Mouse (Mus musculus) NIH3T3 (cell line): ENCODE measurements around the gene Tubd1.

ENCODE experiments used
- DNase-seq: peaks from one replicate; pipeline ENCODE4 v3.0.0-alpha.2; 2012; ENCODE audit warnings: low read depth

The Tubd1 gene

DNA sequence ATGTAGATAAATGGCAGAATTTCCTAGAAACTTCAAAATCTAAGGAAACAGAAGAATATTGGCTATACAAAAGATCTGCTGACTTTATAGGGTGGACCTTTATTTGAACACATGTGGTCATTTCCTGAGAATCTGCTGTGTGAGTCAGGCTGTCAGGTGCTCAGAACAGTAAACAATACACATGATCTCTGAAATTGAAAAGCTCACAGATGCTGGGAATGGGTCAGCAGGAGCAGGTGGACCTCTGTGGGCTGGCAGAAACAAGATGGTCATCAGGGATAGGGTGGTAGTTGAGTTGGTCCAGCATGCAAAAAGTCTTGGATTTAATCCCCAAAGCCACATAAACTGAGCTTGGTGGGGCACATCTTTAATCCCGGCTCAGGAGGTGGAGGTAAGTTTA is 53.8 kb downstream of the Tubd1 start:
- peak; percentile 42 for DNase-seq

DNA sequence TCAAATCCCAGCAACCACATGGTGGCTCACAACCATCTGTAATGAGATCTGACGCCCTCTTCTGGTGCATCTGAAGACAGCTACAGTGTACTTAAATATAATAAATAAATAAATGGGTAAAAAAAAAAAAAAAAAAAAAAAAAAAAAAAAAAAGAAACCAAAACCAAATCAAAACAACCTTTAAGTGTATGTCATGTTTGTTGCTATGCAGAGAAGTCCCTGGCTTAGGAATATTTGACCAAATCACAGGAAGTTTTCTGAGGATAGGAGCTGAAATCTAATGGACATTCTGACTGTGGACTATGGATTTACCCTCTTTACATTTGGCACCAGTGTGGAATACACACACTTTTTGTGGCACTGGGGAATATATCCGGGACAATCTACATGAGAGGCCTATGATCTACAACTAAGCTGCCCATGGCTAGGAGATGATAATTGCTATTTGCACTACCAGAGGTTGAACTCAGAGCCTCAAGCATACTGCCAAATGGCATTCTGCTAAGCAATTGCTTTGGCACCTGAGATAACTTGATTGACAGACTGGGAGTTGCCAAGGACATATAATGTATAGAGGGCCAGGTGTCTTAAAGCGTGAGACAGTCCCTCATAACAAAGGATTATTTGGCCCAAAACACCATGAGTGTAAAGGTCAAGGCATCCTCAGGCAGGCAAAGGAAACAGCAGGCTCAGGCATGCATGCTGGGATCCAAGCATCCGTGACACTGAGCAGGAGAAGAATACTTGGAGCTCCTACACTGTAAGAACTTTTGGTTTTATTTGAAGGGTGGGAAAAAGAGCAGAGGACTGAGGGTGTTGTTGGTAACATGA is 54.8 kb downstream of the Tubd1 start:
- no peak for DNase-seq

DNA sequence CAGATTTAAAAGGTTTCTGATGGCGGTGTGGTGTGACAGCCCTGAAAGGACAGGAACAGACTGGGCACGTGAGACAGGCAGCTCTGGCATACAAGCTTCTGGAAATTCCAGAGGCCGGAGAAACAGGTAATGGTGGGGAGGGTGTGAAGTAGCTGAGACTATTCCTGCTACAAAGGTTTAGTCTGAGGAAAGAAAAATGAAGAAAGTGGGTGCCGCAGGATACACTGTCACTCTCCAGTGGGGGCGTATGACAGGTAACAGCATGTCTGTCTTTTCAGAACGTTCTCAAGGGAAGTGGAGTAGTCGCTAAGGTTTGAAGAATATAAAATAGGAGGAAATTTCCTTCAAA is 55.4 kb downstream of the Tubd1 start:
- DNase-seq: no peak

DNA sequence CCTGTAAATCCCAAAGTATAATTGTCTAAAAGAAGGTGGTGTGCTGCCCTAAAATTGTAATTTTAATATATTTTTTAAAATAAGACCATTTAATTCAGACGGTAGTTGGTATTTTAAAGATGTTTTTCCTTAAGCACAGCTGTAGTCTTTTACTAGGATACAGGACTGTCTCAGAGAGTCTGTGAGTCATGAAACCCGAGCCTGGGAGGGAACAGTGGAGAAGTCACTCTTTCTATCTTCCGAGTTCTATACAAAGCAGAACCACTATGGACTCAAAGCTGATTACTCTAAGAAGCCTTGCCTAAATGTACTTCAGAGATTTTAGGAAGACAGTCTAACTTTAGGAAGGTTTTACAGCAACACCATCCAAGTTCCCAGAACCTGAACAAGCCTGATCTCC is 57.3 kb downstream of the Tubd1 start:
- DNase-seq: peak; percentile 77

DNA sequence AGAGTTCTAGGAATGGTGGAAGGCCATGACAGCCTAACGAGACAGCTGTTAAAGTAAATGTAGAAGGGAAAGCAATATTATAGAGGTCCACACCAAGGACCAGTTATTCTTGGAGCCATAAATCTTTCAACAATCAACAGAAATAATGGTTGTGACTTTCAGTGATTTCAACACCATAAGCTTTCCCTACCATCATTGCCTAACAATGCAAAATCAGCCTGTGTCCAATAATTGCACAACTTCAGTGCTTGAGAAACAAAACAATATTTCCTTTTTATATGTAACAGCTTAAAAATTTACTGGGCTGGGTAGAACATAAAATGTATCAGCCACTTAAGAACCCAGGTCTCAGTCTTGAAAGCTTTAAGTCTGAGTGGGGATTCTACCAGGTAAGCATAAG is 58.9 kb downstream of the Tubd1 start:
- peak; percentile 81 for DNase-seq

DNA sequence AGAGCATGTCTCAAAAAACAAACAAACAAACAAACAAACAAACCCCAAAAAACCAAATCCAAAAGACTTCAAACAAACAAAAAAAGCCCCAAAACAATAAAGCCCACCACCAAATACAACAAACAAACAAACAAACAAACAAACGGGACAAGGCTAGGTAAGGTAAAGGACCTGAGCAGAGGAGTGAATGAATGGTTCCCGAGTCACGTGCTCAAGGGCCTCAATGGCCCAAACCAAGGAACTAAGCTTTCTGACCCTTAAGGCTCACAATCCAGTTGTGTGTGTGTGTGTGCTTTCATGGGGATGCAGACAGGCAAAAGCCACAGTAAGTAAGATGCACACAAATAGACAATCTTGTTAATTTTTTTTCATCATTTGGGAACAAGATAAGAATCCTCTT is 59.5 kb downstream of the Tubd1 start:
- no peak for DNase-seq

DNA sequence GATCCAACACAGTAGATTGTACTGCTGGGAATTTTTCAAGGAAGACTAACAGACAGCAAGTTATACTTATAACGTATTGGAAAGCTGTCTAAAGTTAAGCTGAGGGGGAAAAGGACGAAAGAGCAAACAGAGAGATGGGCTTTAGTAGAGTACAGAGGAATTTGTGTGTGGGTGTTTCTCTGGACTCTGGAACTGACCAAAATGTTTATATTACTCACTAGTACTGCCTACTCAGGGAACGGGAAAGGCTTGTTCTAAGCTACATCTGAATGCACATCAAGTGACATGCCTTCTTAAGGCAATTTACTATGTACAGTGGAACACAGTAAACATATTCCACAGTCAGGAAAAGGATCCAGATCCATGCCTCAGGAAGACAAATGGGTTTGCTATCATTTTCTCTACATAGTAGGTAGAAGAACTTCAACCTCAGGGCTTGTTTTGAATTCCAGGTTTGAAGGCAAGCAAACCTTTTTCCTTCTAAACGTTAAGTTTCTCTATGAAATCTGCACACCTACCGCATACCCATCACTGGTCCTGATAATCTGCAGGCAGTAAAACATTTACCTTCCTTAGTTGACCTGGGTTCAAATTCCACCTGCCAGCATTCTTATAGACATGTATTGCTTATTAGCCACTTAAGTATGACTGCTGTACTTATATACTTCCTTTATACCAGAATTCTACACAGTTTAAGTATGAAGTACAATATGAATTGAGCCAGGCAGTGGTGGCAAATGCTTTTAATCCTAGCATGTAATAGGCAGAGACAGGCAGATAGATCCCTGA is 60.1 kb downstream of the Tubd1 start:
- peak; percentile 63 for DNase-seq

DNA sequence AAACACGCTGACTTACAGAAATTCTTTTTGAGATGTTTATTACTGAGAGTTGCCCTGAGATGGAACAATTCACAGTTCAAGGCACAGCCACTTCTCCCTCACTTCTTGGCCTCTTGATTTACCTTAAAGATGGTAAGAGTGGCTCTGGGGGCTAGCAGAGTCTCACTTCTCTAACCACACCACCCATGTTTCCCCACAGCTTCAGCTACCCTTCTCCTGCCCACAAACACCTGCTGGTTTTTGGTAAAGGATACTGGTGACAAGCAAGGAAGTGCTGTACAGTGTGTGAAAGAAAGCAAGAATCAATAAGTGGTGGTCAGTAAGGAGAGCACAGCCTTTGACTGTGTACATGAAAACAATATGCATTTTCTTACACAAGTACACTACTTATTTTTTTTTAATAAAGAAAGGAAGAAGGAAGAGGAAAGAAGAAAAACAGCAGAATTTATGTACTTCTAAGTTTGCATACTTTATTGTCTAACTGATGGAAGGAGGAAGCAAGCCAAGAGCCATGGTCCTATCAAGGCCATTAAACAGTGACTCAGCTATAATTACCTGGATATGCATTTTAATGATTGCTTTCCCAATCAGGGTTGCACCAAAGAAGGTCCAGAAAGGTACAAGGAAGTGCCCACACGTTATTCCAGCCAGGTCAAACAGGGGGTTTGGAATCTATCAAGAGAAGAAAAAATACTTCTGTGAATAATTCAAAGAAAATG is 62.0 kb downstream of the Tubd1 start:
- no peak for DNase-seq

DNA sequence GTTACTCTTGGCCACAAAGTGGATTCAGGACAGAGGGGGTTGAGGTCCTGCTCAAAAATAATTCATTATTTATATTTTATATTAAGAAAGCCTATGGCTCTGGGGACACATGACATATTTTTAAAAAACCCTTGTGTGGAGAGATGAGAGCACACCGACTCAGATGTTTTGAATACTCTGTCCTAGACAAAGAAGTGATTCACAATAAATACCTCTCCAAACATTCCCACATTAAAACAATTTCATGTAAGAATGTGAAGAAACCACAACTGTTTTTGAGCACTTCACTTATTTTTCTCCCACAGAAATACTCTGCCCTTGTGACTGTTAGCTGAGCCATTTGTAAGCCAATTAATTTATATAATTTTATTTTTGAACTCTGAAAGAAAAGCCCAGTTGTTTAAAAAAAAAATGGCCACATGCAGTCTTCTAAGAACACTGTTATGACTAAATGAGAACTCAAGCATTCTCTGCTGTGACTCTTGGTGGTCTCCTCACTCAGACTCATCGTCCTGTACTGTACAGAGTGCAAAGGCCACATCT is 63.1 kb downstream of the Tubd1 start:
- peak; percentile 28 for DNase-seq

DNA sequence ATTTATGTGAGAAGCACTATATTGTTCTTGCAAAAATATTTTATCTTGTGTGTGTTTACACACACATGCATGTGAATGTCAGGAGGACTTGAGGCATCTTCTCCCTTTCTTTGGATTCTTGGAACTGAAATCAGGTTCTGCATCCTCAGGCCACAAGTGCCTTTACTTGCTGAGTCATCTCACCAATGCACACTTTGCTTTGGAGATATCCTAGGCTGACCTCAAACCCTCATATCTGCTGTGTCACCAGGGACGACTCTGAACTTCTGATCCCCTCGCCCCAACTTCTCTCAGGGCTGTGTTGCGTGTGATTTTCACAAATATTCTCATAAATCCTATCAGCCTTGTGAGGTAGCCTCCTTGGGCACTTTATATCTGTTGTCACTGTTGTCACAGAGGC is 65.4 kb downstream of the Tubd1 start:
- no peak for DNase-seq

DNA sequence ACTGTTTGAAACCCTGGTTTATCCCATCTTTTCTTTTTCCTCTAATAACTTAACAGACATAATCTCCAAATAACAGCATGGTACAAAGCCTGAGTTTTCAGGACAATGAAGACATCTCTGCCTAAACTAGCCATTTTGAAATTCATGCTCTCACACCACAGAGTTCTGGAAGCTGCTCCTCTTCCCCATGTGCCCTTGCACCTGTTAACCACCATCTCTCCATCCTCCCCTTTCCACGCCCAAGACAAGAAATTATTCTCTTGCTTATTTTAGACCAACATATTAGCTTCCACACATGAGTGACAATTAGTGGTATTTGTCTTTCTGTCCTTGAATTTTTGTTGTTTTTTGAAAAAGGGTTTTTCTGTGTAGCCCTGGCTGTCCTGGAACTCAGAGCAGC is 67.2 kb downstream of the Tubd1 start:
- no peak for DNase-seq

DNA sequence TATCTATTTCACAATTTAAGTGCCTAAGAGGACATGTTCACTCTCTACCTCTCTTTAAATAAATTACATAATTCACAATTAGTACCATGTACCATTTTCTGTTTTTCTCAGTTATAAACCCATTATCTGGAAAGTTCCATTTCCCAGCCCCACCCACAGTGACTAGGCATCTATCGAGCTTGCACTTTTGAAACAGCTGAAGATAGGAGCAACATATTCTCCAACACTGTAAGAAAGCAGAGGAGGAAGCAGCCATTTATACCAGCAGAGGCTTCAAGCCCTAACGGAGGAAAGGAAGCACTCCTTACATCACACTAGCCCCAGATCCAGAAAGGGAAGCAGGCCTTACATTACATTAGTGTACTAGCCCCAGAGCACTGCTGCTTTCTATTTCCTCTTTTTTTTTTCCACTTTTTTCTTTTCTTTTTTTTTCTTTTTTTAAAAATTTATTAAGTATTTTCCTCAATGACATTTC is 69.3 kb downstream of the Tubd1 start:
- DNase-seq: peak; percentile 52

DNA sequence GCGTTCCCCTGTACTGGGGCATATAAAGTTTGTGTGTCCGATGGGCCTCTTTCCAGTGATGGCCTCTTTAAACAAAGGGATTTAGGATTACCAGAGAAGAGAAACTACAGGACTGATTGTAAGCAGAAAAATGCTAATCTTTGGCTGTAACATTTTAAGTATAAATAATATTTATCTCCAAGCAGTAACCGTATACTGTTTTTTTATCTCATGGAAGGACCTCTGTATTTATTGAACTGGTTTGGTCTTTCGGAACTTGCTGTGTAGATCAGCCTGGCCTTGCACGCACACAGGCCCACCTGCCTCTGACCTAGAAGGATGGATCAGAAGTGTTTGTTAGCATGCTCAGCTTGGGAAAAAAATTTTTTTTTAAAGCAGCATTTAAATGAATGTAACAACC is 69.8 kb downstream of the Tubd1 start:
- no peak for DNase-seq
